10 mouse cellular contexts compared by ENCODE assay signal in genomic region chr13:108300346-108300950, GRCm38 (mm10). TPM values are rescaled to one million over a fixed set of nuclear protein-coding genes. Genes with fewer than 3 reads are reported as not detected.
DNase-seq lines count a peak whose midpoint lies in the region; ATAC-seq lines count a peak whose summit lies in the region.
"Had no signal": no experiment of that assay in that cellular context is flagged by ENCODE, and none has a peak within 500 bp of the region (broad histone marks: within the 10 kb centered on the region; RNA-seq: fewer than 3 reads in every experiment).

No protein-coding gene starts in this region.

- H3K4me1 ChIP-seq in hindbrain, embryonic 16.5 days (ENCODE audit: control insufficient read depth, insufficient read depth, low read depth, low read length), result peaks cover 3% of the 10 kb centered on the region; the same call in 1 of the 2 replicates
- peaks cover 17% of the 10 kb centered on the region for H3K4me1 ChIP-seq in hindbrain, embryonic 12.5 days
- no peaks in the 10 kb centered on the region for H3K4me1 ChIP-seq in intestine, embryonic 16.5 days (ENCODE audit: control insufficient read depth, insufficient read depth, low read length)

- H3K27me3 ChIP-seq in hindbrain, embryonic 16.5 days (replicated peaks; ENCODE audit: control insufficient read depth, insufficient read depth, low read length), result no peaks in the 10 kb centered on the region
- no peaks in the 10 kb centered on the region for H3K27me3 ChIP-seq in hindbrain, embryonic 12.5 days
- H3K27me3 ChIP-seq in intestine, embryonic 16.5 days (replicated peaks; ENCODE audit: control insufficient read depth, insufficient read depth, low read length), result no peaks in the 10 kb centered on the region

- H3K4me2 ChIP-seq in hindbrain, embryonic 16.5 days (ENCODE audit: low read length), result no peak overlapping the region
- H3K4me2 ChIP-seq in hindbrain, embryonic 12.5 days (replicated peaks), result no peak overlapping the region
- H3K4me2 ChIP-seq in intestine, embryonic 16.5 days (ENCODE audit: low read depth, low read length), result no peak overlapping the region
- H3K4me2 ChIP-seq: heart, embryonic 13.5 days had no signal

- 33% methylated on average over 5 of the region's 5 CpGs for WGBS in hindbrain, embryonic 16.5 days
- WGBS in hindbrain, embryonic 12.5 days, result 31% methylated on average over 5 of the region's 5 CpGs
- 19% methylated on average over 5 of the region's 5 CpGs for WGBS in intestine, embryonic 16.5 days

- no peak overlapping the region for H3K9ac ChIP-seq in hindbrain, embryonic 16.5 days (ENCODE audit: low read depth, low read length)
- H3K9ac ChIP-seq in hindbrain, embryonic 12.5 days, result no peak overlapping the region
- no peak overlapping the region for H3K9ac ChIP-seq in intestine, embryonic 16.5 days (ENCODE audit: low read depth, low read length)
- H3K9ac ChIP-seq: heart, embryonic 13.5 days had no signal

- no peaks in the 10 kb centered on the region for H3K9me3 ChIP-seq in hindbrain, embryonic 16.5 days (ENCODE audit: control insufficient read depth, low read length)
- H3K9me3 ChIP-seq in hindbrain, embryonic 12.5 days (replicated peaks), result no peaks in the 10 kb centered on the region
- H3K9me3 ChIP-seq in intestine, embryonic 16.5 days (ENCODE audit: control insufficient read depth, low read length), result no peaks in the 10 kb centered on the region
- H3K9me3 ChIP-seq: heart, embryonic 13.5 days had no signal

- H3K36me3 ChIP-seq in hindbrain, embryonic 16.5 days (ENCODE audit: control insufficient read depth, insufficient read depth, low read length), result no peaks in the 10 kb centered on the region
- no peaks in the 10 kb centered on the region for H3K36me3 ChIP-seq in hindbrain, embryonic 12.5 days
- H3K36me3 ChIP-seq in intestine, embryonic 16.5 days (ENCODE audit: control insufficient read depth, insufficient read depth, low read length), result no peaks in the 10 kb centered on the region
- H3K36me3 ChIP-seq: heart, embryonic 13.5 days had no signal

- peak; percentile 30; the same call in 1 of the 2 replicates for ATAC-seq in hindbrain, embryonic 16.5 days
- no peak for ATAC-seq in hindbrain, embryonic 12.5 days (ENCODE audit: low FRiP score)
- peak; percentile 60; the same call in 1 of the 2 replicates for ATAC-seq in intestine, embryonic 16.5 days
- ATAC-seq in megakaryocyte progenitor cell, adult 5-6 weeks (replicated peaks; ENCODE audit: poor library complexity), result peak; percentile 47

- DNase-seq in ZHBTc4 (ENCODE audit: low read depth, low spot score), result peak; percentile 67
- no peak for DNase-seq in cerebellum, adult 18-20 months
- DNase-seq in adrenal gland, adult 8-10 months, result no peak
- no peak for DNase-seq in right cerebral cortex, adult 2 months (ENCODE audit: low spot score in 2 of 2)

- no peak overlapping the region for H3K4me3 ChIP-seq in hindbrain, embryonic 16.5 days (ENCODE audit: low read length)
- H3K4me3 ChIP-seq in hindbrain, embryonic 12.5 days, result no peak overlapping the region
- no peak overlapping the region for H3K4me3 ChIP-seq in intestine, embryonic 16.5 days (ENCODE audit: low read length)
- H3K4me3 ChIP-seq: heart, embryonic 13.5 days; myocyte had no signal

- H3K27ac ChIP-seq in hindbrain, embryonic 16.5 days (ENCODE audit: low read depth, low read length), result no peak overlapping the region
- H3K27ac ChIP-seq in hindbrain, embryonic 12.5 days, result no peak overlapping the region
- no peak overlapping the region for H3K27ac ChIP-seq in intestine, embryonic 16.5 days (ENCODE audit: low read length)
- H3K27ac ChIP-seq: heart, embryonic 13.5 days had no signal

RNA-seq across cellular contexts. Expression of gene Depdc1b, which starts 15.7 kb away (rescaled TPM):
- 1.7 and 2.0 TPM in 2 replicates for polyA plus RNA-seq in hindbrain, embryonic 16.5 days (2015; fragmentation: Nextera tagmentation; extraction: Ambion mirVana)
- 8.1 and 9.2 TPM in 2 replicates for polyA plus RNA-seq in hindbrain, embryonic 12.5 days (2016; fragmentation: Nextera tagmentation; extraction: Ambion mirVana)
- 5.6 and 5.9 TPM in 2 replicates for polyA plus RNA-seq in intestine, embryonic 16.5 days (2015; fragmentation: Nextera tagmentation; extraction: Ambion mirVana)
- 26.4 and 31.0 TPM in 2 replicates for total RNA-seq in megakaryocyte progenitor cell, adult 5-6 weeks (2015)
- 22.0 and 28.8 TPM in 2 replicates for total RNA-seq in megakaryocyte progenitor cell, adult 5-6 weeks (2017)
- under 1 TPM in 3 of 4 experiments, not detected in 1; 0.28 to 0.83 (median 0.31) TPM for total RNA-seq in adrenal gland, adult 8-10 months (2022)
